Mouse (Mus musculus) myocyte (in vitro differentiated cells): ENCODE data around the gene Tle3.
A peak's percentile ranks its signal among the peaks of the same experiment; 100 is the strongest.

Experiments used
- POLR2A ChIP-seq: IDR thresholded peaks from one replicate; pipeline ENCODE4 v1.6.1; 2011; ENCODE audit warnings: low read depth, mild to moderate bottlenecking, control low read depth, moderate library complexity; ENCODE audit not compliant: insufficient read length
- POLR2AphosphoS2 ChIP-seq: IDR thresholded peaks from one replicate; pipeline ENCODE4 v1.6.1; 2011; ENCODE audit warnings: low read depth, control low read depth; ENCODE audit not compliant: insufficient read length

DNA sequence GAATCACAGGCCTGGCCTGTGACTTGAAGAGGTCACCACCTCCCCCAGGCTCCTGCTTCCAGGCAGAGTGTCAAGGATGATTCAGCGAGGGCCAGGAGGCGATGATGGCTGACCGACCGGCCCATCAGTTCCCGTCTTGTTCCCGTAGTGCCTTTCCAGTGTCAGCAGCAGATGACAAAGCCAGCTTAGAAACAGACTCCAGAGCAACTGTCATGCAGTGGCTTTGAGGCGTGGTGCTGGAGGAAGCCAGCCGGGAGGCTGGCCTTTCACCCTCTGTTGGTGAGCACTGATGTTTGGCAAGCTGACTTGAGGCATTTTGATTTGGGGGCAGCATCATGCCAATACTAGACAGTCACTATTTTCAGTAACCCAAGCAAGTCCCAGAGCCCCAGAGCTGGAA lies 6.3 kb downstream of the Tle3 start:
- TF ChIP-seq POLR2A = no peak
- peak; percentile 36 for TF ChIP-seq POLR2AphosphoS2
